Mouse (Mus musculus) E14TG2a.4 (cell line): ENCODE data around the gene Brd9.

Experiments used
- CTCF ChIP-seq: conservative IDR thresholded peaks from 2 replicates; pipeline ENCODE4 v1.5.1; 2014; ENCODE audit warnings: low read length
- POU5F1 ChIP-seq: IDR thresholded peaks from 2 replicates; pipeline ENCODE4 v1.6.1; 2014; ENCODE audit warnings: low read length, borderline replicate concordance

DNA sequence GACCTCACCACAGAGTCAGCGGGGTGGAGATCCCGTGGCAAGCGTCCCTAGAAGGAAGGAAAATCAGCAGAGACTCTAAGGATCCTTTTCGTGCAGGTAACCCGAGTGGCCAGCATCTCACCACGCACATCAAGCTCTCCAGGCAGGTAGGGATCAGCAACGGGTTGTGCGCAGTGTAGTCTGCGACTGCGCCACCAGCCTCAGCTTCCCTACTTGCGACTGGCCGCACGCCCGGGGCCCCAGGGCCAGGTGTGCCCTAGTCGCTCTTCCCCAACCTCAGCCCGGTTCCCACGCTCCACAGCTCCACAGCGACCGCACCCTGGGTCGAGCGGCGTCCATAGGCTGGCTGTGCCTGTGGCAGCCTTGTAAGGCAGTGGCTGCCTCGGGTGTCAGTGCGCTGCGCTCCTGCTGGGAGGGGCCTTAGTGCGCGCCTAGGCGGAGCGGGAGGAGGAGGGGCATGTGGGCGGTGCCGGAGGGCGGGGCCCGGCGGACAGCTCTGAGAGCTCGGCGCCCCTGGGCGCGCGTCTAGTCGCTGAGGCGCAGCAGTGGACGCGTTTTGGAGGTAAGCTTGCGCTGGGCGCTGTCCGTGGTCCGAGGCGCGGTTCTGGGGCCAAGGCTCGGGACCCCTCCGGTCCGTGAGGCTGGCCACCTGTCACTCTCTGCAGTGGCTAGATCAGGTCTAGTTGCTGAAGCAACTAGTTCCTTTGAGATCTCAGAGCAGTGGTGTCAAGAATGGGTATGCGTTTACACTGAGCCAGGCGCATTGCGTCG, 71.5 kb downstream of the Brd9 start, which contains the start of gene Tppp:
- TF ChIP-seq CTCF, result no peak
- TF ChIP-seq POU5F1, result no peak
